Mouse (Mus musculus): ENCODE results near the gene Ugp2.

DNA sequence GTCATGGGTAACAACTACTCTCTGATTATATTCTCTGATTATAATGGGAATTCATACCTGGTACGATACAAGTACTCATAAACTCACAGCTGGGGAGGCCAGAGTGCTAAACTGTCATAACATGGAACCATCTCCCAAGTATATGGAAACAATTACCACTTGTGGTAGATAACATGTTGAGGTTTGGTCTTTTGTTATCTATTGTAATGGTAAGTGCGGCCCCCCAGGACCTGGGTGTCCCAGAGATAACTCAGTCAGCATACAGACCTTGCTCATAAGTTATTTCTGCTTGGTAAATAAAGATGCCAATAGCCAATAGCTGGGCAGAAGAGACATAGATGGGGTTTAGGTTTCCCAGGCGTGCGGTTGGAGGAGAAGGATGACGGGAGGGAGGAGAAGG is 27.5 kb downstream of the Ugp2 start:
- TF ChIP-seq EP300 (IDR thresholded peaks at IDR 0.05; ENCODE audit: low read length): no peak
- no peak for TF ChIP-seq CTCF (conservative IDR thresholded peaks at IDR 0.05 in 1 of 2, IDR thresholded peaks at IDR 0.05 in 1 of 2; ENCODE audit: low read depth in 2 of 2, low read length in 2 of 2)
- no peak for TF ChIP-seq POLR2A (IDR thresholded peaks at IDR 0.05; ENCODE audit: low read depth, low read length)

Measured in CH12.LX (cell line).